Mouse (Mus musculus): Measurements from ENCODE around the gene Rbbp7. TPM values are rescaled to one million over a fixed set of nuclear protein-coding genes. Genes with fewer than 3 reads are reported as not detected.
A peak's percentile ranks its signal among the peaks of the same experiment; 100 is the strongest.
"Not testable (repeated sequence)": the region's sequence is repeated elsewhere in the genome, so short reads cannot be mapped to it uniquely, and the experiment has no call there.

Rbbp7 gene
- total and polyA plus RNA-seq, 2 experiments, result 25.4 to 64.0 TPM

- Histone ChIP-seq H3K4me3 (ENCODE audit: insufficient read depth, low read depth, low read length) (no peak overlapping the region), H3K79me2 (ENCODE audit: control insufficient read depth, insufficient read depth, low read length) (no peaks in the 10 kb centered on the region), H3K9ac (ENCODE audit: low read depth, low read length) (no peak overlapping the region), H3K4me1 (ENCODE audit: control insufficient read depth, insufficient read depth, low read length) (no peaks in the 10 kb centered on the region), H3K36me3 (ENCODE audit: control insufficient read depth, insufficient read depth, low read length) (peaks cover 24% of the 10 kb centered on the region), H3K27me3 (ENCODE audit: control insufficient read depth, insufficient read depth, low read length) (no peaks in the 10 kb centered on the region), H3K27ac (replicated peaks; ENCODE audit: insufficient read depth, low read depth, low read length) (no peak overlapping the region)
- 100% methylated on average over 1 of the region's 1 CpGs for WGBS
- no peak for TF ChIP-seq CTCF (IDR thresholded peaks at IDR 0.05; ENCODE audit: low read depth, low read length)
- TF ChIP-seq POLR2A (IDR thresholded peaks at IDR 0.05; ENCODE audit: extremely low read depth, insufficient read depth, low read length), result no peak
- no peak for DNase-seq (ENCODE audit: extremely low read depth, low read depth, low spot score)
These were observed 10.5 kb downstream of the Rbbp7 start for GRCm38 (mm10) chrX:162770726-162771125.

DNA sequence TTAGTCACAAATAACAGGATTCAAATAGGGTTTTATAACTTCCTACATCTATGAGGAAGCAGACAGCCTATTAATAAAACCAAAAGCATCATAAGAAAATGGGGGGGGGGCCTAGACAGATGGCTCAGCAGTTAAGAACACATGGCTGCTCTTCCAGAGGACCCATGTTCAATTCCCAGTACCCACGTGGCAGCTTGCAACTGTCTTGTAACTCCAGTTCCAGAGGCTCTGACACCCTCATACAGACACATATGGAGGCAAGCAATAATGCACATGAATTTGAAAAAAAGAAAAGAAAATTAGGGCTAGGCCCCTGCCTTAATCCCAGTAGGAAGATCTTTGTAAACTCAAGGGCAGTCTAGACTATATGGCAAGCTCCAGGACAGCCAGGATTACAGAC lies 28.2 kb downstream of the Rbbp7 start:
- H3K4me1 ChIP-seq (ENCODE audit: control insufficient read depth, insufficient read depth, low read length), result no peaks in the 10 kb centered on the region
- H3K36me3 ChIP-seq (ENCODE audit: control insufficient read depth, insufficient read depth, low read length), result peaks cover 42% of the 10 kb centered on the region
- no peaks in the 10 kb centered on the region for H3K27me3 ChIP-seq (ENCODE audit: control insufficient read depth, insufficient read depth, low read length)
- H3K9ac ChIP-seq (ENCODE audit: low read depth, low read length), result no peak overlapping the region
- TF ChIP-seq CTCF (IDR thresholded peaks at IDR 0.05; ENCODE audit: low read depth, low read length) (no peak), POLR2A (IDR thresholded peaks at IDR 0.05; ENCODE audit: extremely low read depth, insufficient read depth, low read length) (no peak)
- 71% methylated on average over 1 of the region's 1 CpGs for WGBS
- no peak overlapping the region for H3K27ac ChIP-seq (replicated peaks; ENCODE audit: insufficient read depth, low read depth, low read length)
- H3K4me3 ChIP-seq (ENCODE audit: insufficient read depth, low read depth, low read length), result no peak overlapping the region
- no peak for DNase-seq (ENCODE audit: extremely low read depth, low read depth, low spot score)
- H3K79me2 ChIP-seq (ENCODE audit: control insufficient read depth, insufficient read depth, low read length), result no peaks in the 10 kb centered on the region

DNA sequence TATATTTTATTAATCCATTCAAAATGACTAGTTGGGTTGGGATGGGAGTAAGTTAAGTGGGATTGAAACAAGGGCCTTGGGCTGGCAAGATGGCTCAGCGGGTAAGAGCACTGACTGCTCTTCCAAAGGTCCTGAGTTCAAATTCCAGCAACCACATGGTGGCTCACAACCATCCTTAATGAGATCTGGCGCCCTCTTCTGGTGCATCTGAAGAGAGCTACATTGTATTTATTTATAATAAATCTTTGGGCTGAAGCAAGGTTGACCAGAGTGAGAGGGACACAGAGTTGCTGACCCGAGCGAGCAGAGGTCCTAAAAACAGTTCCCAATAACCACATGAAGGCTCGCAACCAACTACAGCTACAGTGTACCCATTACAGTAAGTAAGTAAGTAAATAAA lies 31.2 kb downstream of the Rbbp7 start:
- peaks cover 27% of the 10 kb centered on the region for H3K36me3 ChIP-seq (ENCODE audit: control insufficient read depth, insufficient read depth, low read length)
- not testable (repeated sequence) for H3K27me3 ChIP-seq (ENCODE audit: control insufficient read depth, insufficient read depth, low read length); H3K79me2 ChIP-seq (ENCODE audit: control insufficient read depth, insufficient read depth, low read length); H3K4me1 ChIP-seq (ENCODE audit: control insufficient read depth, insufficient read depth, low read length); H3K27ac ChIP-seq (replicated peaks; ENCODE audit: insufficient read depth, low read depth, low read length); H3K9ac ChIP-seq (ENCODE audit: low read depth, low read length); H3K4me3 ChIP-seq (ENCODE audit: insufficient read depth, low read depth, low read length)
- peak; percentile 15 for DNase-seq (ENCODE audit: extremely low read depth, low read depth, low spot score)
- 83% methylated on average over 5 of the region's 5 CpGs for WGBS

DNA sequence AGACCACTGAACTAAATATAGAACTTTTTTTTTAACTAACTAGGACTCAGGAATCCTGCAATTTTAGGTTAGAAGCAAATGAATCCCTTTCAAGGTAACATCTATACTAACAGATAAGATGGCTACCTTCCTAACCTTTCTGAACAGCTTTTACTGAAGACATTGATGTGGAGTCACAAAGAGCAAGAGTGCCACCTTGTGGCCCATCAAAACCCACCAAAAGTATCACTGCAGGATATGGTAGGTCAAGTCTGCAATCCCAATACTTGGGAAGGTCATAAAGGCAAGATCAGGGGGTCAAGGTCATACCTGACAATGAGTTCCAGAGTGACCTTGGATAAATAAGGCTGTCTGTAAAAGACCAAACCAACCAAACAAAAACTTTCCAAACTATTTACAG lies 40.2 kb downstream of the Rbbp7 start:
- TF ChIP-seq POLR2A (IDR thresholded peaks at IDR 0.05; ENCODE audit: extremely low read depth, insufficient read depth, low read length), result no peak
- peak; percentile 28 for TF ChIP-seq CTCF (IDR thresholded peaks at IDR 0.05; ENCODE audit: low read depth, low read length)
- DNase-seq (ENCODE audit: extremely low read depth, low read depth, low spot score), result peak; percentile 40
- H3K27ac ChIP-seq (replicated peaks; ENCODE audit: insufficient read depth, low read depth, low read length), result no peak overlapping the region

DNA sequence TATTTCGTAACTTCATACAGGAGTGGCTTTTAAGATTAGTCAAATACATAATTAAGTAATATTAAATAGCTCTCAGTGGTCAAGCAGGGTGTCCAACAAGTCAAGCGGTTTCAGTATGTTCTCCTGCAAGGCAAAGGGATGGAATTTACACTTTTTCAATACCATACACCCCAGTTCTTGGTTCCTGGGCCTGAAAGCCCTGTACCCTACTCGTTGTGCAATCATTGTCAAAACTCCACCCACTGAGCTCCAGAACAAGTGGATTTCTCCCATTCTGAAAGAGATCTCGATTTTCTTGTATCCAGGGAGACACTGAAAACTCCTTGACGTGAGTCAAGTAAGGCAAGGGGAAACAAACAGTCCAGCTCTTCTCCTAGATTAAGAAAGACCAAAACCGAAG lies 67.8 kb downstream of the Rbbp7 start:
- Histone ChIP-seq H3K9ac (ENCODE audit: low read depth, low read length) (peak overlapping the region; percentile 93), H3K4me1 (ENCODE audit: control insufficient read depth, insufficient read depth, low read length) (peaks cover 2% of the 10 kb centered on the region; the same call in 1 of the 2 replicates), H3K27me3 (ENCODE audit: control insufficient read depth, insufficient read depth, low read length) (no peaks in the 10 kb centered on the region), H3K36me3 (ENCODE audit: control insufficient read depth, insufficient read depth, low read length) (peaks cover 6% of the 10 kb centered on the region; the same call in 1 of the 2 replicates), H3K27ac (replicated peaks; ENCODE audit: insufficient read depth, low read depth, low read length) (peak overlapping the region; percentile 80), H3K79me2 (ENCODE audit: control insufficient read depth, insufficient read depth, low read length) (peaks cover 5% of the 10 kb centered on the region; the same call in 1 of the 2 replicates), H3K4me3 (ENCODE audit: insufficient read depth, low read depth, low read length) (peak overlapping the region; percentile 97)
- DNase-seq (ENCODE audit: extremely low read depth, low read depth, low spot score), result peak; percentile 80
- WGBS, result 12% methylated on average over 6 of the region's 6 CpGs
- TF ChIP-seq CTCF (IDR thresholded peaks at IDR 0.05; ENCODE audit: low read depth, low read length) (no peak), POLR2A (IDR thresholded peaks at IDR 0.05; ENCODE audit: extremely low read depth, insufficient read depth, low read length) (no peak)

More for the DNA sequence above, 40.2 kb downstream of the Rbbp7 start:
- H3K9ac ChIP-seq (ENCODE audit: low read depth, low read length), result no peak overlapping the region
- H3K4me3 ChIP-seq (ENCODE audit: insufficient read depth, low read depth, low read length), result no peak overlapping the region
- no peaks in the 10 kb centered on the region for H3K79me2 ChIP-seq (ENCODE audit: control insufficient read depth, insufficient read depth, low read length)
- H3K27me3 ChIP-seq (ENCODE audit: control insufficient read depth, insufficient read depth, low read length), result no peaks in the 10 kb centered on the region
- H3K36me3 ChIP-seq (ENCODE audit: control insufficient read depth, insufficient read depth, low read length), result peaks cover 15% of the 10 kb centered on the region
- no peaks in the 10 kb centered on the region for H3K4me1 ChIP-seq (ENCODE audit: control insufficient read depth, insufficient read depth, low read length)

Other genes starting within 250 kb of the Rbbp7 start
- 18.5 and 20.5 TPM in 2 replicates for gene Reps2, start 116.8 kb upstream of the Rbbp7 start, total RNA-seq (2014; rRNA removed)
- 3.0 and 4.1 TPM in 2 replicates for gene Reps2, start 116.8 kb upstream of the Rbbp7 start, polyA plus RNA-seq (2012; rRNA removed)
- gene Txlng, start 69.1 kb downstream of the Rbbp7 start, total RNA-seq (2014; rRNA removed), result 18.0 and 20.0 TPM in 2 replicates
- gene Txlng, start 69.1 kb downstream of the Rbbp7 start, polyA plus RNA-seq (2012; rRNA removed), result 3.1 and 3.5 TPM in 2 replicates
- gene Syap1, start 128.0 kb downstream of the Rbbp7 start, total RNA-seq (2014; rRNA removed), result 33.8 and 43.1 TPM in 2 replicates
- gene Syap1, start 128.0 kb downstream of the Rbbp7 start, polyA plus RNA-seq (2012; rRNA removed), result 7.2 and 9.6 TPM in 2 replicates
- 14.0 and 15.5 TPM in 2 replicates for gene Ctps2, start 140.8 kb downstream of the Rbbp7 start, total RNA-seq (2014; rRNA removed)
- 3.8 and 4.2 TPM in 2 replicates for gene Ctps2, start 140.8 kb downstream of the Rbbp7 start, polyA plus RNA-seq (2012; rRNA removed)
- gene S100g, start 204.2 kb downstream of the Rbbp7 start, total RNA-seq (2014; rRNA removed), result 0.94 and 1.0 TPM in 2 replicates
- not detected in 2 replicates for gene S100g, start 204.2 kb downstream of the Rbbp7 start, polyA plus RNA-seq (2012; rRNA removed)